Mouse (Mus musculus): ENCODE results near the gene Syngr2. TPM values are rescaled to one million over a fixed set of nuclear protein-coding genes. Genes with fewer than 3 reads are reported as not detected.
"Not testable (repeated sequence)": the region's sequence is repeated elsewhere in the genome, so short reads cannot be mapped to it uniquely, and the experiment has no call there.

Gene Syngr2
- polyA plus RNA-seq, 1 experiment from 2014 or later, result 24.4 TPM

DNA sequence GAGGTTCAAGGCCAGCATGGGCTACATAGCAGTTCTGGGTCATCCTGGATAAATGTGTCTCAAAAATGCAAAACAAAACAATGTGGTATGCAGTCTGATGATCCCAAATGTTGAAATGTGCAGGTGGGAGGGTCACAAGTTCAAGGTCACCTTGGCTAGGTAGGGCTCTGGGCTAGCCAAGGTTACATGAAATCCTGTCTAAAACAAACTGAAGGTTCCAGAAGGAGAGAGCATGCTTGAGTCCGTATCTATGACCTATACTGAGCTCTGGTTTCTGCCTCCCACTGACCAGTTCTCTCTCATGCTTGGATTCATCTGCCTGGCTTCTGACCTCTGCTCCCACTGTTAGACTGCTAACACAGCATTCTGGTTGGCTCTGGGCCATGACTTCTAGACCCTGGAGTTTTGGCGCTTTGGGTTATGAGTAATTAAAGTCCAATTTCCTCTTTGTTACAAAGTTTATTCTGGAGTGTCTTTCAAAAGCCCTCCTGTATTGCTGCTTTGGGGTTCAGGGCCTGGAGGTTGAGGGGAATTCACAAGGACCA is 20.3 kb downstream of the Syngr2 start:
- no peaks in the 10 kb centered on the region for H3K9me3 ChIP-seq (replicated peaks)
- no peak for ATAC-seq (ENCODE audit: low FRiP score)
- no peaks in the 10 kb centered on the region for H3K36me3 ChIP-seq
- H3K4me3 ChIP-seq, result no peak overlapping the region
- peaks cover 38% of the 10 kb centered on the region for H3K4me1 ChIP-seq
- H3K27me3 ChIP-seq, result no peaks in the 10 kb centered on the region
- no peak overlapping the region for H3K9ac ChIP-seq
- H3K4me2 ChIP-seq (replicated peaks), result no peak overlapping the region
- H3K27ac ChIP-seq, result no peak overlapping the region
- WGBS, result 77% methylated on average over 2 of the region's 2 CpGs

DNA sequence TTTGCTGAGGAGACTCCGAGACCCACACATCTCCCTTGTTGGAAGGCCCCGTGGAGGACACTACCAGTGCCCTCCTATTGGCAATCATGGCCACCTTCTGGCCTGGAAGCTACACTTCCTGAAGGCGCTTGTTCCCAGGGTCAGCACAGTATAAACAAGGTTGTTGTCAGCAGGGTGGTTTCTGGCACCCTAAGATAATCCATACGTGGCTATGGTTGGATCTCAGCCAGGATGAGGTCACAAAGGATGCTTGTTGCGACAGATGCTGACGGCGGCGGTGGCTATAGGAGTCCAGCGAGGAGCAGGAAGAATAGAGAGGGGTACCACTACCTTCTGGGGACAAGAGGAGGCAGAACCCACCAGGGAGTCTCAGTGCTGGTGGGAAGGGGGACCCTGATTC is 20.9 kb downstream of the Syngr2 start:
- Histone ChIP-seq H3K4me2 (replicated peaks) (no peak overlapping the region), H3K9ac (no peak overlapping the region), H3K9me3 (replicated peaks) (no peaks in the 10 kb centered on the region), H3K4me3 (no peak overlapping the region), H3K27me3 (no peaks in the 10 kb centered on the region; the same call in 1 of the 2 replicates), H3K27ac (no peak overlapping the region), H3K4me1 (peaks cover 34% of the 10 kb centered on the region), H3K36me3 (no peaks in the 10 kb centered on the region)
- no peak for ATAC-seq (ENCODE audit: low FRiP score)
- 80% methylated on average over 9 of the region's 9 CpGs for WGBS

DNA sequence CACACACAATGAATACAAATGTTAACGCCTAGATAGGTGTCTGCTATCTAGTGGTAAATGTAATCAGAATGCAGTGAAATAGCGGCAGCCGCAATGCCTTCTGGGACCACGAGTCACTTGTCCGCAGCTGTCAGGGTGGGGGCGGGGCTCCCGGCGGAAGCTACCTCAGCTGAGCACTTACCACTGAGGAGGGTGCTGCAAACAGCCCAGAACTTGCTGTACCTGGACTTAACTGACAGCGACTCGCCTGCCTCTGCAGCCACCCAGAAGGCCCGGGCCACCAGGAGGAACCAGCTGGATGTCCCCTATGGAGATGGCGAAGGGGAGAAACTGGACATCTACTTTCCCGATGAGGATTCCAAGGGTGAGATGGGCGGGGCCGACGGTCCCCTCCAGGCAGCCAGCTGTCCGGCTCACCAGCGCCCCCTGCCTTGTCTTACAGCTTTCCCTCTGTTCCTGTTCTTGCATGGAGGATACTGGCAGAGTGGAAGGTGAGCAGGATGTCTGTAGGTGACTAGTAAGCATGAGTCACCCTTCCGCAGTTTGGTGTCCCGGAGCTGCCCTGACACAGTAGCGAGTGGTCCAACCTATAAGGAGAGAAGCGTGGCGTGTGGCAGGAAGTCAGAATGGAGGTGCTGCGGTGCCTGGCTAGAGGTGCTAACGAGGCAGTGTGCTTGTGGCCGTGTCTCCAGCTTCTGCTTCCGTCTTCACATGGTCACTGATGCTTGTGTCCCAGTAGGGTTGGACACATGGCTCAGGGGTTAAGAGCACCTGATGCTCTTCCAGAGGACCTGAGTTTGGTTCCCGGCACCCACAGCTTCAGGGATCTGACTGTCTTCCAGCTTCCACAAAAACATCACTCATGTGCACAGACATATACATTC is 22.9 kb downstream of the Syngr2 start:
- WGBS, result 18% methylated on average over 28 of the region's 28 CpGs
- H3K9me3 ChIP-seq (replicated peaks), result no peaks in the 10 kb centered on the region
- H3K27me3 ChIP-seq, result no peaks in the 10 kb centered on the region; the same call in 1 of the 2 replicates
- ATAC-seq (ENCODE audit: low FRiP score), result peak; percentile 75
- peaks cover 20% of the 10 kb centered on the region for H3K4me1 ChIP-seq
- H3K36me3 ChIP-seq, result no peaks in the 10 kb centered on the region
- H3K4me2 ChIP-seq (replicated peaks), result peak overlapping the region; percentile 51
- 0 out of 2 replicates have a peak overlapping the region, but pooled peaks have one; percentile 5 for H3K9ac ChIP-seq
- H3K27ac ChIP-seq, result peak overlapping the region; percentile 31; the same call in 1 of the 2 replicates
- H3K4me3 ChIP-seq, result peak overlapping the region; percentile 27

DNA sequence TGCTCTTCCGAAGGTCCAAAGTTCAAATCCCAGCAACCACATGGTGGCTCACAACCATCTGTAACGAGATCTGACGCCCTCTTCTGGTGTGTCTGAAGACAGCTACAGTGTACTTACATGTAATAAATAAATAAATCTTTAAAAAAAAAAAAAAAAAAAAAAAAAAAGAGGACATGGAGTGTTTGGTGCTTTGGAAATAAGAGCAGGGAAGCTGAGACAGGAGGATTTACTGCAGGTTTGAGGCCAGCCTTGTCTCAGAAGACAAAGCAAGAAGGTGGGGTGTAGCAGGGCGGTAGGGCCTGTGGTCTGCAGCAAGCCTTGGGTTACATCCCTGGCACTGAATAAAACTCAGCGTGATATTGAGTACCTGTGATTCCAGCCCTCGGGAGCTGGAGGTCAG is 24.0 kb downstream of the Syngr2 start:
- not testable (repeated sequence) for H3K36me3 ChIP-seq; H3K4me2 ChIP-seq (replicated peaks); H3K9me3 ChIP-seq (replicated peaks); H3K27me3 ChIP-seq; H3K27ac ChIP-seq; ATAC-seq (ENCODE audit: low FRiP score); H3K9ac ChIP-seq; H3K4me3 ChIP-seq
- 74% methylated on average over 6 of the region's 6 CpGs for WGBS
- H3K4me1 ChIP-seq, result peaks cover 11% of the 10 kb centered on the region

DNA sequence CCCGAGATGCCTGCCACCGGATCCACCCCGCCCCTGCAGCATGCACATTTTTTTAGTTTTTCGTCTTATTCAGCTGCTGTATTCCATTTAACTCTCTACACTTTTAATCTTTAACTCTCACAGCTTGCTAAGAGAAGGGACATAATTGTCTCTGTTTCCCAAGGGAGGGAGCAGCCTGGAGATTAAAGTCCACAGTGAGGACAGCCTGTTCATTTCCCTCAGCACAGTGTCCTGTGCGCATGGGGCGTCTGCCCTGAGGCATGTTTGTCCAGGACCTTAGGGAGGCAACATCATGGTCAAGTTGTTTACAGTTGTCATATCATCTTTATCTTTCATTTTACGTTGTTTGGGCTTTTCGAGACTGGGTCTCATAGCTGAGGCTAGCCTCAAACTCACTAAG is 24.6 kb downstream of the Syngr2 start:
- 94% methylated on average over 8 of the region's 8 CpGs for WGBS
- no peaks in the 10 kb centered on the region for H3K9me3 ChIP-seq (replicated peaks)
- no peaks in the 10 kb centered on the region; the same call in 1 of the 2 replicates for H3K27me3 ChIP-seq
- no peak for ATAC-seq (ENCODE audit: low FRiP score)
- no peak overlapping the region for H3K4me2 ChIP-seq (replicated peaks)
- H3K36me3 ChIP-seq, result no peaks in the 10 kb centered on the region
- H3K9ac ChIP-seq, result no peak overlapping the region
- H3K27ac ChIP-seq, result no peak overlapping the region
- H3K4me1 ChIP-seq, result peaks cover 9% of the 10 kb centered on the region
- H3K4me3 ChIP-seq, result no peak overlapping the region

DNA sequence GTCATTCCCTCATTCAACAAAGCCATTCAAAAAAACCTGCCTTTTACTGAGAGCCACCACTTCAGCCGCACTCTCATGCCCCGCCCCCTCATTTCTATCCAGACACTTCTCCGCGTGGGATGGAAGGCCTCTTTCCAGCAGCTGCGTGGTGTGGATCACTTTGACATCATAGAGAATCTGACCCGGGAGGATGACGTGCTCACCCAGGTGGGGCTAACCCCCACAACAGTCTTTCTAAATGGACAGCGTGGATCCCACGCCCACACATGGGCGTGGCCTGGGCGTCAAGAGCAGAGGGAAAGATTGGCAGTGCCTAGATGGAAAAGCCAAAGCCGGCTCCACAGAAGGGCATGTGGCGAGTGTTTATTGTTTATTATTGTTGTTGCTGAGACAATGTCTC is 26.8 kb downstream of the Syngr2 start:
- H3K9ac ChIP-seq, result no peak overlapping the region

DNA sequence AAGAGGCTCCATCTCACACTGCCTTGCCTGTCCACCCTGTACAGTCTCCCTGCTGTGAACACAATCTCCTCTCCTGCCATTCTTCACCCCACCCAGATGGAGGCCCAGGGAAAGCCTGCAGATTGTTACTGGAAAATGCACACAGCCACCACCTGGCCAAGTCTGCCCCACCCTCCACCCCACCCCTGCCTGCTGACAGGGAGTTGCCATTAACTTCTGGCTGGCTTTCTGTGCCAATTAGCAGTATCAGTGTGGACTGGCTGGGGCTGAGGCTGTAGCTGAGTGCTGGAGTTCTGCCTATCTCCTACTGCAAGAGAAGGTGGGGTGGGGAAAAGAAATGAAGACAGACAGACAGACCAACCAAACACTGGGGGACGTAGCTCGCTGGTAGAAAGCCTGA is 29.1 kb downstream of the Syngr2 start:
- H3K4me2 ChIP-seq (replicated peaks), result no peak overlapping the region
- H3K9me3 ChIP-seq (replicated peaks), result no peaks in the 10 kb centered on the region
- H3K27me3 ChIP-seq, result no peaks in the 10 kb centered on the region; the same call in 1 of the 2 replicates
- no peak overlapping the region for H3K9ac ChIP-seq
- H3K4me3 ChIP-seq, result no peak overlapping the region
- no peaks in the 10 kb centered on the region for H3K36me3 ChIP-seq
- no peak for ATAC-seq (ENCODE audit: low FRiP score)
- WGBS, result 73% methylated on average over 2 of the region's 2 CpGs
- H3K4me1 ChIP-seq, result no peaks in the 10 kb centered on the region
- H3K27ac ChIP-seq, result no peak overlapping the region

More for the DNA sequence above, 26.8 kb downstream of the Syngr2 start:
- H3K9me3 ChIP-seq (replicated peaks), result no peaks in the 10 kb centered on the region
- ATAC-seq (ENCODE audit: low FRiP score), result no peak
- no peak overlapping the region for H3K4me3 ChIP-seq
- WGBS, result 32% methylated on average over 13 of the region's 13 CpGs
- H3K27ac ChIP-seq, result no peak overlapping the region
- H3K4me1 ChIP-seq, result peaks cover 6% of the 10 kb centered on the region
- no peaks in the 10 kb centered on the region for H3K36me3 ChIP-seq
- H3K27me3 ChIP-seq, result no peaks in the 10 kb centered on the region; the same call in 1 of the 2 replicates
- H3K4me2 ChIP-seq (replicated peaks), result peak overlapping the region; percentile 39

DNA sequence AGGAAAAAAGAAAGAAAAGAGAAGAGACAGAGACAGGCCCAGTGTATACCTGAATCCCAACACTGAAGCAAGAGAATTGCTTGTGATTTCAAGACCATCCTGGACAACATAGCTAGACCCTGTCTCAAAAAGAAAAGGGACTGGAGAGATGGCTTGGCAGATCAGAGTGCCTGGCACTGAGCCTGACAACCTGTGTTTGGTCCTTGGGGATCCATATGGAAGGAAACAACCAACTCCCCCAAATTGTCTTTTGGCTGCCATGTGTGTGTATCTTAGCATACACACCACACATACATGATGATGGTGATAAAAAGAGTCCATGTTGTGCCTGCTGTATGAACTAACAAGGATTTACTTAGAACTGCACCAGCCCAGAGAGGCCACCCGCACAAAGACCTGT is 29.6 kb downstream of the Syngr2 start:
- Histone ChIP-seq H3K9me3 (replicated peaks) (no peaks in the 10 kb centered on the region), H3K36me3 (no peaks in the 10 kb centered on the region), H3K27ac (no peak overlapping the region), H3K4me1 (no peaks in the 10 kb centered on the region), H3K9ac (no peak overlapping the region; the same call in 1 of the 2 replicates), H3K27me3 (no peaks in the 10 kb centered on the region; the same call in 1 of the 2 replicates), H3K4me2 (replicated peaks) (no peak overlapping the region), H3K4me3 (no peak overlapping the region)
- WGBS, result 100% methylated on average over 1 of the region's 1 CpGs
- ATAC-seq (ENCODE audit: low FRiP score), result no peak

DNA sequence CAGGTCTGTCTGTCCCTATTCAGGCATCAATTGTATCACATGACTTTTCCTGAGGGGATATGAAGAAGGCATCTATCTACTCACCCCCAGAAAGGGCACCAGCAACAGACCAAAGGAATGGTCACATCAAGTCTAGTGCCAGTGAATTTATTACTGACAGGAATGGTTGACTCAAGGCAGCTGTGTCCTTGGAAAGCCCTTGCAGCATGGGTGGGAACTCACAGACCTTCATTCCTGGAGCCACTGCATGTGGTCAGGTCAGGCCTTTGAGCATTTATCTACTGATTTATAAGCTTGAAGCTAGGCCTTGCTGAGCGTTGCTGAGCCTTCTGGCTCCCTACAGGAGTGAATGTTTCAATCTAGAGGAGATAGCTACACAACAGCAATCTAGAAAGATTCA is 31.4 kb downstream of the Syngr2 start:
- H3K4me2 ChIP-seq (replicated peaks), result no peak overlapping the region
- no peak for ATAC-seq (ENCODE audit: low FRiP score)
- H3K9ac ChIP-seq, result no peak overlapping the region
- no peak overlapping the region for H3K27ac ChIP-seq
- H3K9me3 ChIP-seq (replicated peaks), result no peaks in the 10 kb centered on the region
- no peaks in the 10 kb centered on the region for H3K36me3 ChIP-seq
- H3K4me1 ChIP-seq, result no peaks in the 10 kb centered on the region
- no peak overlapping the region for H3K4me3 ChIP-seq
- WGBS, result 62% methylated on average over 1 of the region's 1 CpGs
- no peaks in the 10 kb centered on the region; the same call in 1 of the 2 replicates for H3K27me3 ChIP-seq

DNA sequence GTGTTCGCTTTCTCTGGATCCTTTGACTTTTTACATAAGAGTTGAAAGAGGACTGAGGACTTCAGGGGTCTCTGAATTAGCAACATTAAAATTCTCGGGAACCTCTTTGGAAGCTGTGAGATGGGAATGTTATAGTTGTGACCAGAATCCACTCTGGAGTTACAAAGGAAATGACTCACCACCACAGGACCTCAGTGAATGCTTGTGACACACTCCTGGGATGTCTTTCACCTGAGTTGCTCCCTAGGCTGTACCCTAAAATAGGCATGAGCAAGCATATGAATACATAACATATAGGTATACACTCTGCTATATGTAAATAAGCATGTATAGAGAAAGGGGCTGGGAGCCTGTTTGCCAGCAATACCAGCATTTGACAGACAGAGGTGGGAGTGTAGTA is 34.0 kb downstream of the Syngr2 start:
- Histone ChIP-seq H3K4me1 (peaks cover 11% of the 10 kb centered on the region), H3K36me3 (no peaks in the 10 kb centered on the region), H3K27ac (no peak overlapping the region), H3K27me3 (no peaks in the 10 kb centered on the region; the same call in 1 of the 2 replicates), H3K9me3 (replicated peaks) (no peaks in the 10 kb centered on the region), H3K4me3 (no peak overlapping the region), H3K4me2 (replicated peaks) (no peak overlapping the region), H3K9ac (no peak overlapping the region)
- ATAC-seq (ENCODE audit: low FRiP score), result no peak
- 89% methylated on average over 2 of the region's 2 CpGs for WGBS

DNA sequence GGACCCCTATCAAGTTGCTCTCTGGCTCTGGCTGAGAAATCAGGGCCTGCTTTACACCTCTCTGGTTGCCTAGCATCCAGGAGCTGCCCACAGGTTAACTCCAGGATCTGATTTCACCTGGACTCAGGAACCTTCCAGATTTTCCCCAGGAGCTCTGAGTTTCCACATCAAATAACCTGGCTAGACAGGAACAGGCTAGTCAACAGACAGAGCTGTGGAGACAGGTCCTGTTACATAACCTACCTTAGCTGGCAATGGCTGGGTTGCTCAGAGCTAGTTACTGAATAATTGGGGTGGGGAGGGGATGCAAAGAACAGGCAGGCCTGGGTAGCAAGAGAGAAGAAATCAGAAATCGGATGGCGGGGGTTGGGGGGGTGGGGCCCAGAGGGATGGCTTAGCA is 35.5 kb downstream of the Syngr2 start:
- no peak overlapping the region for H3K4me2 ChIP-seq (replicated peaks)
- no peaks in the 10 kb centered on the region; the same call in 1 of the 2 replicates for H3K27me3 ChIP-seq
- 88% methylated on average over 2 of the region's 2 CpGs for WGBS
- no peak overlapping the region for H3K4me3 ChIP-seq
- no peak overlapping the region for H3K27ac ChIP-seq
- no peaks in the 10 kb centered on the region for H3K36me3 ChIP-seq
- no peak for ATAC-seq (ENCODE audit: low FRiP score)
- H3K9me3 ChIP-seq (replicated peaks), result no peaks in the 10 kb centered on the region
- H3K9ac ChIP-seq, result no peak overlapping the region
- peaks cover 20% of the 10 kb centered on the region for H3K4me1 ChIP-seq

DNA sequence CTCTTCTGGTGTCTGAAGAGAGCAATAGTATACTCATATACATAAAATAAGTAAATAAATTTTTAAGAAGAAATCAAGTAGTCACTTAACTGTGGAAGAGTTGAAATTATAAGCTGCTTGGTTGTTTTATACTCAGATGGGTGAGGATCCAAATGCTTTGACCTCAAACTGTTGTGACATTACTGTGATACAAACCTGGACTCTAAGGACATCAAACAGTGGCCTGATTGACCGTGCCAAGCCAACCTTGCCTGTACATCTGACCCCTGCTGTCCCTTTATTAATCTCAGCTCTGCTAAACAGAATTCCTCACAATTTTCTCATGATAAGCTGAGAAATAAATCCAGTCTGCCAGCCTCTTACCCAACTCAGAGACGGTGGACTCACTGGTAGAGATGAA is 36.2 kb downstream of the Syngr2 start:
- Histone ChIP-seq H3K4me3 (no peak overlapping the region), H3K9me3 (replicated peaks) (no peaks in the 10 kb centered on the region), H3K27ac (no peak overlapping the region), H3K4me2 (replicated peaks) (no peak overlapping the region), H3K27me3 (no peaks in the 10 kb centered on the region; the same call in 1 of the 2 replicates), H3K9ac (no peak overlapping the region), H3K4me1 (peaks cover 26% of the 10 kb centered on the region), H3K36me3 (no peaks in the 10 kb centered on the region)
- no peak for ATAC-seq (ENCODE audit: low FRiP score)
- 85% methylated on average over 2 of the region's 2 CpGs for WGBS
